Mouse (Mus musculus) limb, embryonic 13.5 days (tissue): ENCODE results near the gene Sidt1. TPM values are rescaled to one million over a fixed set of nuclear protein-coding genes. Genes with fewer than 3 reads are reported as not detected.
A peak's percentile ranks its signal among the peaks of the same experiment; 100 is the strongest.

Source experiments
- ATAC-seq: fragments of 200-750 bp; cut with Nextera tagmentation; 2 replicates; pipeline ENCODE4 v1.8.0; 2017; ENCODE audit warnings: low read depth, moderate number of reproducible peaks, moderate TSS enrichment; ENCODE audit not compliant: low FRiP score
- H3K27ac ChIP-seq: fragments of 300-500 bp; sonication (generic); 2 replicates; pipeline ENCODE4 v1.5.1; 2015; ENCODE audit warnings: inconsistent platforms, mild to moderate bottlenecking, moderate library complexity
- H3K27me3 ChIP-seq: fragments of 300-500 bp; sonication (generic); 2 replicates; pipeline ENCODE4 v1.6.1; 2015; ENCODE audit warnings: mild to moderate bottlenecking, inconsistent platforms
- H3K36me3 ChIP-seq: fragments of 300-500 bp; sonication (generic); 2 replicates; pipeline ENCODE4 v1.6.1; 2015; ENCODE audit warnings: inconsistent platforms, mild to moderate bottlenecking, moderate library complexity
- H3K4me1 ChIP-seq: fragments of 300-500 bp; sonication (generic); 2 replicates; pipeline ENCODE4 v1.6.1; 2015; ENCODE audit warnings: inconsistent platforms
- H3K4me2 ChIP-seq: fragments of 300-500 bp; sonication (generic); replicated peaks from 2 replicates; pipeline ENCODE4 v1.6.1; 2015; ENCODE audit warnings: inconsistent platforms, mild to moderate bottlenecking, moderate library complexity
- H3K4me3 ChIP-seq: fragments of 300-500 bp; sonication (generic); 2 replicates; pipeline ENCODE4 v1.5.1; 2015; ENCODE audit warnings: moderate library complexity, mild to moderate bottlenecking, inconsistent platforms
- H3K9ac ChIP-seq: fragments of 300-500 bp; sonication (generic); 2 replicates; pipeline ENCODE4 v1.6.1; 2015; ENCODE audit warnings: mild to moderate bottlenecking, inconsistent platforms
- H3K9me3 ChIP-seq: fragments of 300-500 bp; sonication (generic); 2 replicates; pipeline ENCODE4 v1.6.1; 2016; ENCODE audit warnings: inconsistent platforms
- WGBS: fragments of 180-500 bp; shearing (Covaris S2); methylation state at CpG from one replicate; pipeline ENCODE4 v1.1.7; 2015; 5-methylcytosine and 5-hydroxymethylcytosine counted together
- polyA plus RNA-seq: library from polyadenylated mRNA; unstranded; fragments of >200 nt; fragmentation: Nextera tagmentation; extraction: Ambion mirVana; gene quantifications from 2 replicates; pipeline ENCODE4 v1.2.1, GENCODE M21; 2015

Gene Sidt1
- polyA plus RNA-seq, 1 experiment from 2014 or later = 0.29 TPM

DNA sequence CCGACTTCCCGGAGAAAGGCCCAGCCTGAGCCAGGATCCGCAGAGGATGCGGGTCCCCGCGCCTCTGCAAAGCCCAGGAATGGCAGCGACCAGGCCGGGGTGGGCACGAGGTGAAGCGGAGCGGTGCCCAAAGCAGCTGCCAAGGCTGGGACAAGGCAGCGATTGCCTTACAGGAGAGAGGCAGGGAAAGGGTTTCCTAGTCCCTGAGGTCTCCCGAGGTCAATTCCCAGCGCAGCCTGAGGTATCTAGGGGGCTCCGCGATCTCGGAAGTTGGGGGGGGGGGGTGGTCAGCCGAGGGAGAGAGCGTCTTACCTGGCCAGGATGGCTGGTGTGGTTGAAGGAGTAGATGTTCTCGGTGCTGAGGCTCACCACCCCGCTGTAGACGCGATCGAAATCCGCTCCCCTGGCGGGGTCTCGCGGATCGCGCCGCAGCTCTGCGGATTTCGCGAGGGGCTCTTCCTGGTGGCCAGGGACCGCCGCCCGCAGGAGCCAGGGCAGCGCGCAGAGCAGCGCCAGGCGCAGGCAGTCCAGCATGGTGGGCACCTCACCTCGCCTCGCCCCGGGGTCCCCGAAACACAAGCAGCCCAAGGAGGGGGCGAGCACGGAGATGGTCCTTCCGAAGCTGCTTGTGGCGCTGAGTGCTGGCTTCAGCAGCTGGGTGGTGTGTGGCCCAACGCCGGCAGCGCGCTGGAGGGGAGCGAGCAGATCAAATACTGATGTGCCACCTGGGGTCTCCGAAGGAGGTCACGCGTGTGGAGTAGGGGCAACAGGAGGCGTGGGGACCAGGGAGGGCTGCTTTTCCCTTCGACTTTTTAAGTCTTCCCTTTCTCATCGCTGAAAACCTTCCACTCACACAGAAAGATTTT is 768 bp downstream of the Sidt1 start:
- Histone ChIP-seq H3K36me3 (no peaks in the 10 kb centered on the region), H3K9ac (peak overlapping the region; percentile 70), H3K27me3 (peaks cover 44% of the 10 kb centered on the region), H3K4me1 (peaks cover 11% of the 10 kb centered on the region), H3K4me3 (peak overlapping the region; percentile 66), H3K4me2 (peak overlapping the region; percentile 100), H3K27ac (no peak overlapping the region), H3K9me3 (peaks cover 6% of the 10 kb centered on the region; the same call in 1 of the 2 replicates)
- 2% methylated on average over 58 of the region's 60 CpGs for WGBS
- ATAC-seq = peak; percentile 66; the same call in 1 of the 2 replicates

DNA sequence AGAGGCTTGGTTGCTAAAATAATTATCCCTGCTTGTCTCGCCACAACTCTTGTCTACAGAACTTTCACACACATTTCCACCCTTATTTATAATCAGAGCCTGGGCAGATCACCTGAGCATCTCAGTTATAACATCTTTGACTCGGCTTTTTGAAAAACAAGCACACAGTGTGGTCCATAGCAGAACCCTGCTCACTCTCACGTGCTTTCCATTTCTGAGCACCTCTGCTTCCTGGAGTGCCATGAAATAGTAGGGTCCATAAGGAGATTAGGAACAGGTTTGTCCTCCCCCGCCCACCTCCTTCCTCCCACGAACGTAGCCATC is 1.4 kb downstream of the Sidt1 start:
- 11% methylated on average over 6 of the region's 6 CpGs for WGBS
- no peak for ATAC-seq
- H3K4me3 ChIP-seq = peak overlapping the region; percentile 66
- no peak overlapping the region for H3K27ac ChIP-seq
- peaks cover 6% of the 10 kb centered on the region; the same call in 1 of the 2 replicates for H3K9me3 ChIP-seq
- peak overlapping the region; percentile 100 for H3K4me2 ChIP-seq
- no peaks in the 10 kb centered on the region for H3K36me3 ChIP-seq
- peaks cover 44% of the 10 kb centered on the region for H3K27me3 ChIP-seq
- peak overlapping the region; percentile 70; the same call in 1 of the 2 replicates for H3K9ac ChIP-seq
- peaks cover 11% of the 10 kb centered on the region for H3K4me1 ChIP-seq

DNA sequence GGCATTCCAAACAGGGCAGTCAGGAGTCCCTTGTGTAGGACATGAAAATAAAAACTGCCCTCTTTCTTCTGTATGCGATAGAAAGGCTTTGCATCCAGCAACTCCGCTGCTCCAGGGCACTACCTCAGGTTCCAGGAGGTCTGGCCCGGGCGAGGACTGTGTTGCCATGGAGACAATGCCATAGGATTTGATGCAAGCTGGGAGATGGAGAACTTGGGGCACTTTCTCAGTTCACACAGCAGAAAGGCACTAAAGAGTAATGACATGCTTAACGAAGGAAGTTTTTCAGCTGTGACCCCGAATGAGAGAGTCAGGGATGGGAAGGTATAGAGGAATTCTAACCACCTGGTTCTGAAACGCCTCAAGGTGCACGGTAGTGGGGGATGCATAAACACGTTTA is 1.8 kb downstream of the Sidt1 start:
- no peak overlapping the region for H3K4me2 ChIP-seq
- H3K9ac ChIP-seq = no peak overlapping the region
- H3K9me3 ChIP-seq = peaks cover 6% of the 10 kb centered on the region; the same call in 1 of the 2 replicates
- no peak overlapping the region for H3K4me3 ChIP-seq
- peaks cover 11% of the 10 kb centered on the region for H3K4me1 ChIP-seq
- H3K27me3 ChIP-seq = peaks cover 44% of the 10 kb centered on the region
- WGBS = 19% methylated on average over 9 of the region's 9 CpGs
- no peak for ATAC-seq
- no peak overlapping the region for H3K27ac ChIP-seq
- no peaks in the 10 kb centered on the region for H3K36me3 ChIP-seq

DNA sequence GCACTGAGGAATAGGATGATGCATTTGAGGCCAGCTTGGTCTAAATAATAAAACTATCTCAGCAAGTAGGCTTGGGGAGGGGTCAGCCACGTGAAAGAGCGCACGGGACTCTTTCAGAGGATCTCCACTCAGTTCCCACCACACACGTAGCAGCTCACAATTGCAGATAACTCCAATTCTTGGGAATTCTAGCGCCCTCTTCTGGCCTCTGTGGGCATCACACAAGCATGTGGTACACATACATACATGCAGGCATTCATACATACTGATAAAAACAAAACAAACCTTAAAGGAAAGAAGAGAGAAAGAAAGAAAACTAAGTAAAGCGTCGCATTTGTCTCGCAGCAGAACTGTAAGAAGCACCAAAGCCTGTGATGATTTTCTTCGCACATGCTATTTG is 2.3 kb downstream of the Sidt1 start:
- Histone ChIP-seq H3K4me3 (no peak overlapping the region), H3K9ac (no peak overlapping the region), H3K27ac (no peak overlapping the region), H3K36me3 (no peaks in the 10 kb centered on the region), H3K4me1 (peaks cover 11% of the 10 kb centered on the region), H3K27me3 (peaks cover 44% of the 10 kb centered on the region), H3K9me3 (peaks cover 6% of the 10 kb centered on the region; the same call in 1 of the 2 replicates), H3K4me2 (no peak overlapping the region)
- WGBS = 82% methylated on average over 9 of the region's 9 CpGs
- no peak for ATAC-seq

DNA sequence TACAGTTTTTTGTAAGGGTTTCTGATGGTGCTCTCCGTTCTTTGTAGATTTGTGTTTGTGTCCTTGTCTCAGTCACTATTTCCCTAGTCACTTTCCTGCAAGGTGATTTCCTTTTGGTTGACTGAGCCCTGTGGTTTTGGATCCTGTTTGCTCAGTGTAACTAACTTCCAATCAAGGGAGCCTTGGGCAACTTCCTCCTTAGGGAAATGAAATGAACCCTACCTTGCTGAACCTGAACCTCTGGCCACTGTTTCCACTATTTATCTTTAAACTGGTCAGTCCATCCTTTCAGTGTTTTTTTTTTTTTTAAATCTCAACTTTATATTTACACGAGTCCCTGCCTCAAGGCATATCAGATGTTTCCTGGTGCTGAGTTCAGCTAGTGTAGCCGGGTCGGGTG is 4.4 kb downstream of the Sidt1 start:
- Histone ChIP-seq H3K9me3 (peaks cover 6% of the 10 kb centered on the region; the same call in 1 of the 2 replicates), H3K9ac (no peak overlapping the region), H3K27me3 (peaks cover 32% of the 10 kb centered on the region), H3K4me2 (no peak overlapping the region), H3K27ac (no peak overlapping the region), H3K4me3 (no peak overlapping the region), H3K36me3 (no peaks in the 10 kb centered on the region), H3K4me1 (peaks cover 11% of the 10 kb centered on the region)
- 66% methylated on average over 4 of the region's 4 CpGs for WGBS
- no peak for ATAC-seq

DNA sequence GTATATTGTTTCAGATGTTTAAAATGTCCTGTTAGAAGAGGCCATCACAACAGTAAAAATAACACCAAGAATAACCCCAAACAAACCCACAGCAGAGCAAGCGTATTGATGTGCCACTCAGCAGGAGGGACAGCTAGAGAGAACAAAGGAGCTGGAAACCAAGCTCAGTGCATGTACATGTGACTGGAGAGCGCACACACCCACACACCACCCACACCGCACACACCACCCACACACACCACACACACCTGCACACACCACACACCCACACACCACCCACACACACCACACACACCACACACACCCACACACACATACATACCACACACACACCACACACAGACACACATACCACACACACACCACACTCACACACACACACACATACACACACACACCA is 12.8 kb downstream of the Sidt1 start:
- H3K4me3 ChIP-seq = no peak overlapping the region
- ATAC-seq = no peak
- no peak overlapping the region for H3K27ac ChIP-seq
- 87% methylated on average over 3 of the region's 3 CpGs for WGBS
- no peak overlapping the region for H3K4me2 ChIP-seq
- no peaks in the 10 kb centered on the region for H3K27me3 ChIP-seq
- no peaks in the 10 kb centered on the region for H3K9me3 ChIP-seq
- no peak overlapping the region for H3K9ac ChIP-seq
- H3K36me3 ChIP-seq = no peaks in the 10 kb centered on the region
- no peaks in the 10 kb centered on the region for H3K4me1 ChIP-seq

DNA sequence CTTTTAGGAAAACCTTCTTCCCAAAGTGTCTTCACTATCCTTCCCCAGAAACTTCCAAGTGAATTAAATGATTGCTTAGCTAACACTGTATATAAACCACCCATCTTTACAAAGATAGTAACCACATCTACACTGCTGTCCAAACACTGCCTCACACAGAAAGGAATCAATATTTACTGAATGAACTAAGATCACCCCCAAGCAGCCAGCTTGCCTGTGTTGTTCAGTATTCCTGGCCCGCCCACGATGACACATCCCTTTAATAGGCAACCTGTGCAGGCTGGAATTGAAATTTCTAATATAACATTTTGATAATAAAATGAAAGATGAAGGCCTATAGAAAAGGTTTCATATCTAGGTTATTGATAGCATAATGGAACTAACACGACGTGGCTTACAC is 16.6 kb downstream of the Sidt1 start:
- Histone ChIP-seq H3K9ac (no peak overlapping the region), H3K4me1 (no peaks in the 10 kb centered on the region), H3K36me3 (no peaks in the 10 kb centered on the region), H3K9me3 (no peaks in the 10 kb centered on the region), H3K4me3 (no peak overlapping the region), H3K4me2 (no peak overlapping the region), H3K27me3 (no peaks in the 10 kb centered on the region), H3K27ac (no peak overlapping the region)
- ATAC-seq = no peak
- 93% methylated on average over 4 of the region's 4 CpGs for WGBS

DNA sequence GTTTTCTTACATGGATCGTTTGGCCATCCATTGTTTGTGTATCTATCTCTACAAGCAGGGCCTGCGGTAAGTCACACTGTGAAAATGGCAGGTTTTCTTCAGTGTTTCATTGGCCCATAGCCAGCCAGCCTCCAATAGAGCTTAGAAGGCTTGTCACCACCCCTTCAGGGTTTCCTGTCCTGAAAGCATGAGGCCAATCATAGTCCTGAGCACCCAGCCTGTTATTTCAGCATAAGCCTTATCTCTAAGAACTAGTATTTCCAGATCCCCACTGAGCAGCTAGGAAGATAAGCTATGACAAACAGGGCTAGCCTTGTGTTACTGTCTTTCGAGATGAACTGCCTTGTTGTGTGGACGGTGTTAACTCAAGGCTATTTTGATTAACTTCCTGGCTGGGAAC is 19.6 kb downstream of the Sidt1 start:
- Histone ChIP-seq H3K27ac (no peak overlapping the region), H3K4me2 (no peak overlapping the region), H3K27me3 (no peaks in the 10 kb centered on the region), H3K36me3 (no peaks in the 10 kb centered on the region), H3K4me3 (no peak overlapping the region), H3K4me1 (no peaks in the 10 kb centered on the region), H3K9me3 (no peaks in the 10 kb centered on the region), H3K9ac (no peak overlapping the region)
- no peak for ATAC-seq
- 87% methylated on average over 4 of the region's 4 CpGs for WGBS

DNA sequence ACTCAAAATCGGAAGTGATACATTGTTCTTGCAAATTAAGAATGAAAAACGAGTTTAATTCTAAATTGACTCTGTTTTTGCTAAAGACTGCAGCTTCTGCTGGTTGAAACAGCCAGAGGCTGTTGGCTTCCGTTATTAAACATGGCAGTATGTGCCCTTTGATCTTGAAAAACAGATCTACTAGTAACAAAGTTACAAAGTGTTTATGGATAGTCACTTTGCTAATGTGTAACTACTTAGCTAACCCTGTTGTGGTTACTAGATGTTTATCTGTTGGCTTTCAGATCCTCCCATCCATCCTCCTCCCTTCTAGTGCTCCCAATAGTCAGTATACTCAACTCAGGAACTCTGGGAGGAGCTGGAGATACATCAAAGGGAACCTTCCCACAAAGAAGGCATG is 27.4 kb downstream of the Sidt1 start:
- Histone ChIP-seq H3K4me1 (no peaks in the 10 kb centered on the region), H3K27me3 (no peaks in the 10 kb centered on the region), H3K36me3 (no peaks in the 10 kb centered on the region), H3K4me2 (no peak overlapping the region), H3K4me3 (no peak overlapping the region), H3K9ac (no peak overlapping the region), H3K9me3 (no peaks in the 10 kb centered on the region), H3K27ac (no peak overlapping the region)
- ATAC-seq = no peak
- WGBS = 42% methylated on average over 3 of the region's 3 CpGs

DNA sequence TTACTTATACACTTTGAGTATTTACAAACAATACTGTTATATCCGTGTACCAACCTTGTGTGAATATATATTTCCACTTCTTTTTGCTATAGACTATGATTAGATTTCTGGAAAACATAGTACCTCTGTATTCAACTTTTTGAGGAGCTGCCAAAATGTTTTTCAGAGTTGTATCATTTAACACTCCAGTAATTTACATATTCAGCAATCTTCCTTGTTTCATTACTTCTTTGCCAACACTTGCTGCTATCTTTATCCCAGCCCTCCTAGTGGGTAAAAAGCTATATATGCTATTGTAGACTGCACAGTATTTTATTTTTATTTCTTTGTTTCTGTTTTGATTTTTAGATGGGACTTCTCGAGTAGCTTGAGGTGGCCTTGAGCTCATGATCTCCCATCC is 29.2 kb downstream of the Sidt1 start:
- 75% methylated on average over 2 of the region's 2 CpGs for WGBS
- H3K36me3 ChIP-seq = no peaks in the 10 kb centered on the region
- no peak for ATAC-seq
- H3K9ac ChIP-seq = no peak overlapping the region
- H3K27me3 ChIP-seq = no peaks in the 10 kb centered on the region
- H3K27ac ChIP-seq = no peak overlapping the region
- peaks cover 5% of the 10 kb centered on the region; the same call in 1 of the 2 replicates for H3K9me3 ChIP-seq
- H3K4me3 ChIP-seq = no peak overlapping the region
- H3K4me2 ChIP-seq = no peak overlapping the region
- no peaks in the 10 kb centered on the region for H3K4me1 ChIP-seq

DNA sequence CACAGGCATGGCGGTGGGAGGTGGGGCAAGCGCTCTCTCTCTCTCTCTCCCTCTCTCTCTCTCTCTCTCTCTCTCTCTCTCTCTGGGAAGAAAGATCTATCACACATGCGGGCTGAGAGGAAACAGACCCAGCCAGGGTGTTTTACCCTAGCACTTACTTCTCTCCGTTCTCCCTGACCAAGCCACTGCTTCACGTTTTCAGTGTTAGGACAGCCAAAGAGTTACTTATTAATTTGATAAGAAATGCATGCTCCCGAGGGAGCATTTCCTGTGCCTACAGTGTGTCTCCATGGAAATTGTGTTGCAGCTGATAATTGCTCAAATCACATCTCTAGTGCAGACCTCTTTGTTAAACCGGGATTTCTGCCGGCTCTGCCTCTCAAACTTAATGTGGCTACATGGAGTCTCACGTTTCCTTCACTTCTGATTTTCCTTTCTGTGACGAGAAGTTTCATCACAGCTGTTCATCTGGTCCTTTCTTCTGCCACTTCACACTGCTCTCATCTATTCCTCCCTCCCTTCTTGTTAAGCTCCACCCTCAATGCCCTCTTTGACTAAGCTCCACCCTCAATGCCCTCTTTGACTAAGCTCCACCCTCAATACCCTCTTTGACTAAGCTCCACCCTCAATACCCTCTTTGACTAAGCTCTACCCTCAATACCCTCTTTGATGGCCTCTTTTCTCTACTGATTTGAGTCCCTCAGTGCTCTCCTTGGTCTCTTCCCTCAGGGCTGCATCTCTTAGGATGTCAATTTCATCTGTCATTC is 30.7 kb downstream of the Sidt1 start:
- H3K27me3 ChIP-seq = no peaks in the 10 kb centered on the region
- H3K4me3 ChIP-seq = no peak overlapping the region
- no peaks in the 10 kb centered on the region for H3K4me1 ChIP-seq
- H3K27ac ChIP-seq = no peak overlapping the region
- no peak overlapping the region for H3K4me2 ChIP-seq
- ATAC-seq = no peak
- H3K9ac ChIP-seq = no peak overlapping the region
- 50% methylated on average over 10 of the region's 10 CpGs for WGBS
- no peaks in the 10 kb centered on the region for H3K36me3 ChIP-seq
- peaks cover 5% of the 10 kb centered on the region; the same call in 1 of the 2 replicates for H3K9me3 ChIP-seq

DNA sequence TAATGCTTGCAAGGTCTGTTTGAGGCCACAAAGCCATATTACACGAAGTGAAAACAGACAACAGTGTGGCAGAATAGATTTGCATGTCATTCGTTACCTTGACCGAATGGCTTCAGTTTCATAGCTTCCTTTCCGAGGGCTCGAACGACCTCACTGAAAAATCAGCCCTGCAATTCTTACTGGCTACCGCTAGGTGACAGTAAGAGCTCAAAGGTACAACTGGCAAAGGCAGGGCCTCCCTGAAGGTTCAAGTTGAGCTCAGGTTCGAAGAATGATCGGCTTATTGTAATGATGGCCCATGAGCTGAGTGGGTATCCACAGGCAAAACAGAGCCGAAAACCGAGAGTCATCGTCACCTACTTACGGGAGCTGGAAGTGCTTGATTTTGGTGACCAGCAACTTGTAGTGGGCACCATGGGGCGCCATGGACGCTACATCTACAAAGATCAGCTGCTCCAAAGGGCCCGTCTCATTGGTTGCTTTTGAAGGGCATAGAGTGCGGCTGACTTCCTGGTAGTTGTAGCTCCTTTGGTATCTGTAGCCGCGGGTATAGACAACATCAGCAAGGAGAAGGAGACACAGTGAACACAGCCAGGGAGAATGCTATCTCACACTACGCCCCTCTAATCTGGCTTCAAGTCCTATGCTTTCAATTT is 33.4 kb downstream of the Sidt1 start:
- 80% methylated on average over 20 of the region's 20 CpGs for WGBS
- no peak overlapping the region for H3K9ac ChIP-seq
- no peaks in the 10 kb centered on the region for H3K27me3 ChIP-seq
- no peak for ATAC-seq
- no peaks in the 10 kb centered on the region for H3K36me3 ChIP-seq
- H3K4me3 ChIP-seq = no peak overlapping the region
- H3K4me2 ChIP-seq = no peak overlapping the region
- peaks cover 5% of the 10 kb centered on the region; the same call in 1 of the 2 replicates for H3K9me3 ChIP-seq
- no peaks in the 10 kb centered on the region for H3K4me1 ChIP-seq
- no peak overlapping the region for H3K27ac ChIP-seq
